ENCODE assay signal across 9 mouse cellular contexts in the genomic region with DNA sequence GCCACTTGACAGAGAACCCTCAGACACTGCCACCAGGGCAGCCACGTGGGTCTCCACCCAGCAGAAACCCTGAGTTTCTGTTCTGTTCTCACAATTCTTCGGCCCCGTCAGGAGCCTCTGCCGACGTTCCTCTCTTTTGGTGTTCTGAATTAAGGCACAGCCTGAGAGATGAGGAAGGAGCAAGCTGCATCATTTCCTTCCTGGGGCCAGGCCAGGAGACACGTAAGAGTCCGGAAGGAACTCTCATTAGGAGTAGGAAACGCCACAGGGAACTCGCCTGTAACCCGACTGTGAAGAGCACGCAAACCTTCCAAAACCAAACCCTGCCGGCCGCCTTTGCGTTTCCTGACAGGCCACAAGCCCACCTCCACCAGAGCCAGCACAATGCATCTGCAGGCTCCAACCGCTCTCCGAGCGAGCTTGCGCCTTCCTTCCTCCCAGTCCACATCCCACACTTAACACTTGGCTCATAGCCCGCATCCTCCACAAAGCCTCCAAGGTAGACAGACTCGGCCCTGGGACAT. TPM values are rescaled to one million over a fixed set of nuclear protein-coding genes. Genes with fewer than 3 reads are reported as not detected.
DNase-seq lines count a peak whose midpoint lies in the region; ATAC-seq and TF ChIP-seq lines count a peak whose summit lies in the region.
"Had no signal": no experiment of that assay in that cellular context is flagged by ENCODE, and none has a peak within 500 bp of the region (broad histone marks: within the 10 kb centered on the region; RNA-seq: fewer than 3 reads in every experiment).

No protein-coding gene starts in this region.

- H3K4me1 ChIP-seq in stomach, embryonic 15.5 days = no peaks in the 10 kb centered on the region
- no peaks in the 10 kb centered on the region for H3K4me1 ChIP-seq in stomach, postnatal 0 days (replicated peaks; ENCODE audit: control insufficient read depth, insufficient read depth)
- H3K4me1 ChIP-seq in lung, embryonic 15.5 days = peaks cover 5% of the 10 kb centered on the region; the same call in 1 of the 2 replicates
- no peaks in the 10 kb centered on the region for H3K4me1 ChIP-seq in hindbrain, embryonic 16.5 days (ENCODE audit: control insufficient read depth, insufficient read depth, low read depth, low read length)
- H3K4me1 ChIP-seq: limb, embryonic 12.5 days had no signal

- H3K27me3 ChIP-seq in stomach, embryonic 15.5 days (replicated peaks) = no peaks in the 10 kb centered on the region
- no peaks in the 10 kb centered on the region for H3K27me3 ChIP-seq in stomach, postnatal 0 days (ENCODE audit: control insufficient read depth, insufficient read depth, low read length)
- no peaks in the 10 kb centered on the region for H3K27me3 ChIP-seq in lung, embryonic 15.5 days
- no peaks in the 10 kb centered on the region for H3K27me3 ChIP-seq in hindbrain, embryonic 16.5 days (replicated peaks; ENCODE audit: control insufficient read depth, insufficient read depth, low read length)
- H3K27me3 ChIP-seq: limb, embryonic 12.5 days had no signal

- no peaks in the 10 kb centered on the region for H3K9me3 ChIP-seq in stomach, embryonic 15.5 days
- H3K9me3 ChIP-seq in stomach, postnatal 0 days (ENCODE audit: control insufficient read depth, low read length) = no peaks in the 10 kb centered on the region
- no peaks in the 10 kb centered on the region for H3K9me3 ChIP-seq in lung, embryonic 15.5 days
- H3K9me3 ChIP-seq in hindbrain, embryonic 16.5 days (ENCODE audit: control insufficient read depth, low read length) = no peaks in the 10 kb centered on the region
- H3K9me3 ChIP-seq: limb, embryonic 12.5 days had no signal

- TF ChIP-seq EP300 in stomach, postnatal 0 days (optimal IDR thresholded peaks at IDR 0.05) = no peak

- peak; percentile 35; the same call in 1 of the 2 replicates for ATAC-seq in stomach, embryonic 15.5 days (ENCODE audit: insufficient read depth, low FRiP score, low read depth)
- no peak; the same call in 1 of the 2 replicates for ATAC-seq in stomach, postnatal 0 days (ENCODE audit: low FRiP score, low TSS enrichment)
- peak; percentile 79 for ATAC-seq in lung, embryonic 15.5 days (ENCODE audit: borderline replicate concordance, extremely low read depth, low FRiP score, low TSS enrichment)
- ATAC-seq in hindbrain, embryonic 16.5 days = no peak

- no peak overlapping the region for H3K9ac ChIP-seq in stomach, embryonic 15.5 days
- H3K9ac ChIP-seq in stomach, postnatal 0 days (ENCODE audit: low read length) = no peak overlapping the region
- no peak overlapping the region for H3K9ac ChIP-seq in lung, embryonic 15.5 days
- no peak overlapping the region for H3K9ac ChIP-seq in hindbrain, embryonic 16.5 days (ENCODE audit: low read depth, low read length)
- H3K9ac ChIP-seq: limb, embryonic 12.5 days had no signal

- no peak for TF ChIP-seq CTCF in stomach, postnatal 0 days (IDR thresholded peaks at IDR 0.05; ENCODE audit: low read depth)

- H3K27ac ChIP-seq in stomach, embryonic 15.5 days = no peak overlapping the region
- no peak overlapping the region for H3K27ac ChIP-seq in stomach, postnatal 0 days (replicated peaks)
- H3K27ac ChIP-seq in lung, embryonic 15.5 days = peak overlapping the region; percentile 78
- H3K27ac ChIP-seq in hindbrain, embryonic 16.5 days (ENCODE audit: low read depth, low read length) = no peak overlapping the region
- H3K27ac ChIP-seq: limb, embryonic 12.5 days had no signal

- no peak overlapping the region for H3K4me3 ChIP-seq in stomach, embryonic 15.5 days (replicated peaks)
- no peak overlapping the region for H3K4me3 ChIP-seq in stomach, postnatal 0 days (ENCODE audit: low read depth, low read length)
- no peak overlapping the region for H3K4me3 ChIP-seq in lung, embryonic 15.5 days
- H3K4me3 ChIP-seq in hindbrain, embryonic 16.5 days (ENCODE audit: low read length) = no peak overlapping the region
- H3K4me3 ChIP-seq: limb, embryonic 12.5 days had no signal

- no peaks in the 10 kb centered on the region for H3K36me3 ChIP-seq in stomach, embryonic 15.5 days
- no peaks in the 10 kb centered on the region for H3K36me3 ChIP-seq in stomach, postnatal 0 days (ENCODE audit: control insufficient read depth, insufficient read depth, low read length)
- H3K36me3 ChIP-seq in lung, embryonic 15.5 days = no peaks in the 10 kb centered on the region
- H3K36me3 ChIP-seq in hindbrain, embryonic 16.5 days (ENCODE audit: control insufficient read depth, insufficient read depth, low read length) = no peaks in the 10 kb centered on the region
- H3K36me3 ChIP-seq: limb, embryonic 12.5 days had no signal

- WGBS in stomach, embryonic 15.5 days = 72% methylated on average over 20 of the region's 20 CpGs
- 75% methylated on average over 20 of the region's 20 CpGs for WGBS in stomach, postnatal 0 days
- WGBS in lung, embryonic 15.5 days = 55% methylated on average over 20 of the region's 20 CpGs
- 79% methylated on average over 20 of the region's 20 CpGs for WGBS in hindbrain, embryonic 16.5 days

- H3K4me2 ChIP-seq in stomach, embryonic 15.5 days = 0 out of 2 replicates have a peak overlapping the region, but pooled peaks have one; percentile 13
- no peak overlapping the region for H3K4me2 ChIP-seq in stomach, postnatal 0 days (replicated peaks; ENCODE audit: low read depth)
- 0 out of 2 replicates have a peak overlapping the region, but pooled peaks have one; percentile 16 for H3K4me2 ChIP-seq in lung, embryonic 15.5 days
- H3K4me2 ChIP-seq in hindbrain, embryonic 16.5 days (ENCODE audit: low read length) = no peak overlapping the region
- H3K4me2 ChIP-seq: limb, embryonic 12.5 days had no signal

- no peak for DNase-seq in stomach, postnatal 0 days (ENCODE audit: low spot score)
- peak; percentile 62 for DNase-seq in gastrocnemius, postnatal 10 days
- DNase-seq in kidney, adult 8-10 months = peak; percentile 82 to 83
- DNase-seq in spleen, postnatal 36 days (ENCODE audit: low spot score in 2 of 2) = peak; percentile 45 to 50
- DNase-seq in cerebellum, postnatal 4 days (ENCODE audit: low spot score in 2 of 2) = no peak

RNA-seq across cellular contexts. Expression of gene Kdr, which starts 44.7 kb away (rescaled TPM):
- 23.0 and 27.2 TPM in 2 replicates for polyA plus RNA-seq in stomach, embryonic 15.5 days (2015; fragmentation: Nextera tagmentation; extraction: Ambion mirVana)
- polyA plus RNA-seq in stomach, postnatal 0 days (2015; fragmentation: Nextera tagmentation; extraction: Ambion mirVana) = 6.1 and 6.5 TPM in 2 replicates
- total RNA-seq in gastrocnemius, postnatal 10 days (2021) = 10 to 100 TPM; 38.5 to 48.0 TPM
- polyA plus RNA-seq in lung, embryonic 15.5 days (2015; fragmentation: Nextera tagmentation; extraction: Ambion mirVana) = 55.3 and 60.7 TPM in 2 replicates
- 21.7 and 28.6 TPM in 2 replicates for polyA plus RNA-seq in hindbrain, embryonic 16.5 days (2015; fragmentation: Nextera tagmentation; extraction: Ambion mirVana)

Comparison
In these comparisons a context has a peak if more than half of its experiments do, and no peak if none do; other contexts are left out.
1. ATAC-seq: peak in stomach, embryonic 15.5 days (single experiment) and lung, embryonic 15.5 days (single experiment); none in stomach, postnatal 0 days (single experiment) and hindbrain, embryonic 16.5 days (single experiment).
2. H3K4me2 ChIP-seq: peak in stomach, embryonic 15.5 days (single experiment) and lung, embryonic 15.5 days (single experiment); none in stomach, postnatal 0 days (single experiment) and hindbrain, embryonic 16.5 days (single experiment).
3. DNase-seq: peak in gastrocnemius, postnatal 10 days (single experiment), kidney, adult 8-10 months (2 of 2) and spleen, postnatal 36 days (2 of 2); none in stomach, postnatal 0 days (single experiment) and cerebellum, postnatal 4 days (0 of 2).